Mouse (Mus musculus): Measurements from ENCODE around the gene Ccdc40. TPM values are rescaled to one million over a fixed set of nuclear protein-coding genes. Genes with fewer than 3 reads are reported as not detected.
"Not testable (repeated sequence)": the region's sequence is repeated elsewhere in the genome, so short reads cannot be mapped to it uniquely, and the experiment has no call there.

The Ccdc40 gene
- total RNA-seq, 2 experiments from 2014 or later, result 1.1 to 1.8 TPM

DNA sequence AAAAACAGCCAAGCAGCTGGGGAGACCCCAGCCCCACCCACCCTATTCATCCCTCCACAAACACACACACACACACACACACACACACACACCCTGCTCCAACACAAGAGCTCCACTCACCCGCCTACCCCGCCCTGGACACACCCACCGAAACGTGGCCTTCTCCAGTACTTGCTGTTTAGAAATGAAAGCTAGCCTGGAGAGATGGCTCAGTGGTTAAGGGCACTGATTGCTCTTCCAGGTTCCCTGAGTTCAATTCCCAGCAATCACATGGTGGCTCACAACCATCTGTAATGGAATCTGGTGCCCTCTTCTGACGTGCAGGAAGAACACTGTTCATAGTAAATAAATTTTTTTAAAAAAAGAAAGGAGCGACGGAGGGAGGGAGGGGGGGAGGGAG is 37.4 kb downstream of the Ccdc40 start:
- intact Hi-C loops (cut with DNase I), result no loop called here
- DNase-seq (ENCODE audit: low spot score in 2 of 2), result no peak

GRCm38 (mm10) chr11:119267241-119267674 is 38.9 kb downstream of the Ccdc40 start:
- intact Hi-C loops (cut with DNase I), result no loop called here
- DNase-seq (ENCODE audit: low spot score in 2 of 2), result peak; percentile 50 to 66

GRCm38 (mm10) chr11:119267768-119268556 is 39.6 kb downstream of the Ccdc40 start, which contains the start of gene Gaa:
TSS of gene Gaa (plus strand) at chr11:119267887.
- intact Hi-C loops (cut with DNase I), result no loop called here
- DNase-seq (ENCODE audit: low spot score in 2 of 2), result peak; percentile 97 to 98

DNA sequence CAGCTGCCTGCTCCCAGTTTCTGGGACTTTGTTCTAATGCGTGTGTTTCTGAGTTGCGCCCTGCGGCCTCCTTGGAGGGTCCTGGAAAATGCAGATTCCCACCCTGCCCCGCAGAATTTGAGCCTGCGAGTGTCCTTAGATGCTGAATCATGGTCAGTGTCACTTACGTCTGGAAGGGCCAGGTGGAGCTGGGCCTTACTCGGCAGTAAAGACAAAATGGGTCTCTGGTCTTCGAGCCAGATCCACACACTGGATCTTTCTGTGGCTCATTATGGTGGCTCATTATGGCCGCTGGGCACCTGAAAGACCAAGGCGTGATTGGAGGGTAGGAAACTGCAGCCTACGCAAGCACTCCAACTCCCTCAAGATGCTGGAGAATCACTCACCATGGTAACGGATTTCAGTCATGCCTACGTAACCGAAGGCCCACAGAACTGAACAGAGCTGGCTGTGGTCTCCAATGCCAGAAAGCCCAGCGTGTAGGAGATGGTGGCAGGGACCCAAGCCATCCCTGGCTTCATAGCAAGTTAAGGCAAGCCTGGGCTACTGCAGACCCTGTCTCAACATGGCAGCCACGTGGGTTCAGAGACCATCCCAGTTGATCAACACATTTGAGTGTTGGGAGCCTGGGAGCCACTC is 40.3 kb downstream of the Ccdc40 start:
- intact Hi-C loops (cut with DNase I), result no loop called here
- peak; percentile 64 to 77 for DNase-seq (ENCODE audit: low spot score in 2 of 2)

GRCm38 (mm10) chr11:119272492-119272891 is 44.1 kb downstream of the Ccdc40 start:
- intact Hi-C loops (cut with DNase I); DNase-seq (ENCODE audit: low spot score in 2 of 2): not testable (repeated sequence)

- no peak for DNase-seq (ENCODE audit: low spot score in 2 of 2)
- intact Hi-C loops (cut with DNase I), result no loop called here
Observed at GRCm38 (mm10) chr11:119273186-119273930, 45.0 kb downstream of the Ccdc40 start.

DNA sequence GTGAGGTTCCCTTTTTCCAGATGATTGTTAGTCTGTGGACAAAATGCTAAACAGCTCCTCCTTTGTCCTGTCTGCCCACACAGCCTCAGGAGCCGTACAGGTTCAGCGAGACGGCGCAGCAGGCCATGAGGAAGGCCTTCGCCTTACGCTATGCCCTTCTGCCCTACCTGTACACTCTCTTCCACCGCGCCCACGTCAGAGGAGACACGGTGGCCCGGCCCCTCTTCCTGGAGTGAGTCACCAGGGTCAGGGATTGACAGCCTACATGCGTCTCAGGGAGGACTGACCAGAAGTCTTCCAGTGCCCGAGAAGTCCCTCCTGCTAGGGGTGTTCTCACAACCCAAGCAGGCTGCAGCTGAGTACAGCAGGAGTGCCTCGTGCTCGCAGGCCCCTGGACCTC is 52.7 kb downstream of the Ccdc40 start:
- DNase-seq (ENCODE audit: low spot score in 2 of 2), result no peak
- intact Hi-C loops (cut with DNase I), result no loop called here

DNA sequence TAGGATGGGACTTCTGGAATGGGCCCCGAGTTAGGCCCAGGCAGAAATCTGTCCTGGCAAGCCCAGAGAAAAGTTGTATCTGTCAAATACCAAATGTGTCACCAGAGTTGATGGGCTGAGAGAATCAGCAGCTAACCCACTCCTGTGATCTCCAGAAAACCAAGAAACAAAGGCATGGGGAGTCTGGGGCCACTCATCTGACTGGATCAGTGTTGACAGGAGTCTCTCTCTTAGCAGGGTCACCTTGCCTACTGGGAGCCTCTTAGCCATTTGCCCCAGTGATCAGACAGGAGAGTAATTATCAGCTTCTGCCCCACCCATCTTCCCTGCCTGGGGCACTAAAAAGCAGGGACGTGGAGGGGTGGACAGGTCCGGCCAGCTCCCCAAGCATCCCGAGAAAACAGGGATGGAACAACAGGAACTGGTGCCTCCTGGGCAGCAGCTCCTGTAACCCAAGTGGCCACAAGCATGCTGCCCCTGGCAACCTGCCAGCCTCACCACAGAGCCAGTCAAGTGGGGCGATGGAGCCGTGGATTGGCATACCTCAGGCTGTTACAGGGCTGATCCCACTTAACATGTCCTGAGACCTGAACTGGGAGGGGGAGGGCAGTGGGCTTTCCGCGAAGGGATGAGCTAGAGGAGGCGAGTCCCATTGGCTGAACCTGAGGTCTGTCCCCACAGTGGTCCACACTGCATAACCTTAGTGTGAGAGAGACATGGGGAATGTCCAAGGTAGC is 57.6 kb downstream of the Ccdc40 start:
- intact Hi-C loops (cut with DNase I), result no loop called here
- no peak for DNase-seq (ENCODE audit: low spot score in 2 of 2)

DNA sequence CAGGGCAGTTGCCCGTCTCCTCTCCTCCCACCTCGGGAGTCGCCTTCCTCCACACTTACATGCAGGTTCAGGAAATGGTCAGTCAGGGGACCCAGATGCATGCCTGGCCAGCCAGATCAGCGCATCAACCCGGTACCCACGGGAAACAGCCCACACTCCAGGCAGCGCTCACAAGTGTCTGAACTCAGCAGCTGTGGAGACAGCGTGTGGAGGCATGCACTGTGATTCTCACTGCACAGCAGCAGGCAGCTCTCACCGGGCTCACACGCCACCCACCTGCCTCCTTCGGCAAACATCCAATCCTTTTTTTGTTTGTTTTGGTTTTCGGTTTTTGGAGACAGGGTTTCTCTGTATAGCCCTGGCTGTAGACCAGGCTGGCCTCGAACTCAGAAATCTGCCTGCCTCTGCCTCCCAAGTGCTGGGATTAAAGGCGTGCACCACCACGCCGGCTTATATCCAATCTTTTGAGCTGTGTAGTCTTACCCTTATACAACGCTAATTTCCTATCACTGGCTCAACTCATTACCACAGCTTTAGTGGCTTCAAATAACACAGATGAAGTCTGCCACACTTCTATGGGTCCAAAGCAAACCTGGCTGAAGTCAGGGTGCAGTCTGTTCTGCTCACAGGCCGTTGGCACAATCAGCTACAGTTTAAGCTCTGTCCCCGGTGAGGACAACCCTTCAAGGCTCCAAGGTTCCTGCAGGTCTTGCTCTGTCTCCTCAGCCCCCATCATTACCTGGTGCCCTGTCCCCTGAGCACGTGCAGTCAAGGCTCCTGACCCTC is 59.0 kb downstream of the Ccdc40 start:
- intact Hi-C loops (cut with DNase I), result no loop called here

DNA sequence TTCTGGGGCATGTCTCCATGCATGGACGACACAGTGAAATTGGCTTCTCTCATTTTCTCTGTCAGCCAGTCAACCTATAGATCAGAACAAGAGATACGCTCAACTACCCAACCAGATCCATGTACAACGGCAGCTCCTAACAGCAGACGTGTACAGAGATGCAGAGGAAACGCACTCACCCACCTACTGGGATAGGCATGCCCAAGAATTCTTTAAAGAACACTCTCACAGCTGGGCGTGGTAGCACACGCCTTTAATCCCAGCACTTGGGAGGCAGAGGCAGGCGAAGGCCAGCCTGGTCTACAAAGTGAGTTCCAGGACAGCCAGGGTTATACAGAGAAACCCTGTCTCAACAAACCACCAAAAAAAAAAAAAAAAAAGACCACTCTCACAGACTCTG is 64.5 kb downstream of the Ccdc40 start:
- intact Hi-C loops (cut with DNase I); DNase-seq (ENCODE audit: low spot score in 2 of 2): not testable (repeated sequence)

More for the DNA sequence above, 59.0 kb downstream of the Ccdc40 start:
- peak in 1 of 2 experiments; percentile 54 for DNase-seq (ENCODE audit: low spot score in 2 of 2)

GRCm38 (mm10) chr11:119297996-119298395 is 69.6 kb downstream of the Ccdc40 start:
- DNase-seq (ENCODE audit: low spot score in 2 of 2), result no peak
- intact Hi-C loops (cut with DNase I), result no loop called here

- intact Hi-C loops (cut with DNase I), result no loop called here
Observed at GRCm38 (mm10) chr11:119298917-119299316, 70.5 kb downstream of the Ccdc40 start.

DNA sequence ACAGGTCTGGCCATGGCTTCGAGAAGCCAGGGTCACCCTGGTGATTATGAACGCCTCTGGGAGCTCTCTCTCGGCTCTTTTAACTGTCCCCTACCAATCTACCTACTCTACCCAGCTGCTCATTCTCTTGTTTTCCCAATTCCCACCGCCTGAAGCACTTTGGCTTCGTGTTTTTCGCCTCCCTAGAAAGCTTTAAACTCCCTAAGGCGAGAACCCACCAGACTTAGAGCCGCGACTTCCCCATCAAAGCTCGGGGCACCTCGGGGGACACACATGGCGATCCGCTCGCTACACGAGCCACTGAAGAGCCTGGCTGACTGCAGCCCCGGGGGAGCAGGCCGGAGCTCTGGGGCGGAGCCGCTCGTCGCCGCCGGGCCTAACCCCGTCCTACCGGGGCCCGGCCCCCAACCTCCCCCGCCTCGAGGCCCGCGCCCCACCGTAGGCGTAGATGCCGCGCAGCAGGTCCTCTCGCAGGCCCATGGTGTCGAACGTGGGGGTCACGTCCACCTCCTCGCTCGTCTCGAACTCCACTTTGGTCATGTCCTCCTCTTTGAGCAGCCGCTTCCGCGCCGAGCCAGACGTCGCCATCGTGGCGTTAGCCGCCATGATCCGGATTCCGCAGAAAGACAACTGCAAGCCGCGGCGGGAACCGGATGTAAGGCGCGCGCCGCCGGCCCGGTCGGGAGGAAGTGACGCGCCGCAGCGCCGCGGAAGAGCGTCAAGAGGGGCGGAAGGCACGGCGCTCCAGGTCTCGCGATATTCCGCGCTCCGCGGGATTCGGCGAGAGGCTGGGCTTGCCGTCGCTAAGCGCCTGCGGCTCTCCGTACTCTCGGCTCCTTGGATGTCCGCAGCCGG is 71.2 kb downstream of the Ccdc40 start, which contains the start of gene Eif4a3:
Eif4a3 (minus strand) TSS at position 699 of the 855 bp plus-strand sequence.
- peak; percentile 93 to 97 for DNase-seq (ENCODE audit: low spot score in 2 of 2)
- intact Hi-C loops (cut with DNase I), result loop anchor here (2.0 to 5.0 kb wide), 2 partner anchors 63 to 191 kb away; partner anchors contain the start of gene Endov

More at GRCm38 (mm10) chr11:119298917-119299316, 70.5 kb downstream of the Ccdc40 start:
- DNase-seq (ENCODE audit: low spot score in 2 of 2), result no peak

DNA sequence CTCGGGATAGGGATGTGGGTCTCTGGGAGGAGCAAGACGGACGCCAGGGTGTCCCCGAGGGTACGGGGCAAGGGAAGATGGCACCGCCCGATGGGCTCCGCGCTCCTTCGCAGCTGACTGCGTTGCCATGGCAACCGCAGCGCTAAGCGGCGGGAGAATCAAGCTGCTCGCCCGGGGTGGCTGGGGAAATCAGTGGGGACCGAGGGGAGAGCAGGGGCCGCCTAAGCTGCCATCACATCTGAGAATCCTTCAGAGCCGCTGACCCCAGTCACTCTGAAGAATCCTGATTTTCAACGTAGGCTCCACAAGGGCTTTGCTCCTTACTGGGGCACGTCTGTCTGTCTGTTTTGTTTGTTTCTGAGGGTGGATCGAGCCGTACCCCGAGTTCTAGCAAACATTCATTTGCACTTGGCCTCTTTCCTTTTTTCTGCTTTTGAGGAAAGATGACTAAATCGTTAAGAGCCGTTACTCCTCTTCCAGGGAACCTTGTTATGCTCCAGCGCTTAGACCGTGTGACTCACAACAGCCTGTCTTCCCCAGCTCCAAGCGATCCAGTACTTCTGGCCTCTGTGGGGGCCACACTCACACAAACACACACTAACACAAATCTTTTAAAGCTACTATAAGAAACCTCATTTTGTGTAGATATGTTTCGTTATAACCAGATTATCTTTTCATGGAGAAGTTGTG is 72.0 kb downstream of the Ccdc40 start:
- no peak for DNase-seq (ENCODE audit: low spot score in 2 of 2)
- intact Hi-C loops (cut with DNase I), result loop anchor here (2.0 to 5.0 kb wide), 2 partner anchors 62 to 190 kb away; partner anchors contain the start of gene Endov

DNA sequence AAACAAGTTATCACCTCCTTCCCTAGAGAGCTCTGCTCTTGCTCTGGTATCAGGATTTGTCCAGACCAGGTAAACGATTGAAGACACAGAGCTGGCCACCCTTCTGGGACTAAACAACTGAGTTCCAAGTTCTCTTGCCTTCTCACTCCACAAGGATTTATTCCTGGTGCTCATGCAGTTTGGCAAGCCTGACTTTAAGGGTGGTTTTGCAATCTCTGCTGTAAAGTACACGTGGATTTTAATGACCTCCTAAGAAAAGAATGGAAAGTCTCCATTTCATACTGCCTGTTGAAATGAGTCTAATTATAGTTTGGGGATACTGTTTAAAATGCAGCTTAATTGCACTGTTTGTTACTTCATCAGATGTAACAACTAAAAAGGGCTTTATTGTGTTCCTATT is 72.6 kb downstream of the Ccdc40 start:
- DNase-seq (ENCODE audit: low spot score in 2 of 2), result no peak
- intact Hi-C loops (cut with DNase I), result loop anchor here (2.0 to 5.0 kb wide), 2 partner anchors 61 to 190 kb away; partner anchors contain the start of gene Endov

DNA sequence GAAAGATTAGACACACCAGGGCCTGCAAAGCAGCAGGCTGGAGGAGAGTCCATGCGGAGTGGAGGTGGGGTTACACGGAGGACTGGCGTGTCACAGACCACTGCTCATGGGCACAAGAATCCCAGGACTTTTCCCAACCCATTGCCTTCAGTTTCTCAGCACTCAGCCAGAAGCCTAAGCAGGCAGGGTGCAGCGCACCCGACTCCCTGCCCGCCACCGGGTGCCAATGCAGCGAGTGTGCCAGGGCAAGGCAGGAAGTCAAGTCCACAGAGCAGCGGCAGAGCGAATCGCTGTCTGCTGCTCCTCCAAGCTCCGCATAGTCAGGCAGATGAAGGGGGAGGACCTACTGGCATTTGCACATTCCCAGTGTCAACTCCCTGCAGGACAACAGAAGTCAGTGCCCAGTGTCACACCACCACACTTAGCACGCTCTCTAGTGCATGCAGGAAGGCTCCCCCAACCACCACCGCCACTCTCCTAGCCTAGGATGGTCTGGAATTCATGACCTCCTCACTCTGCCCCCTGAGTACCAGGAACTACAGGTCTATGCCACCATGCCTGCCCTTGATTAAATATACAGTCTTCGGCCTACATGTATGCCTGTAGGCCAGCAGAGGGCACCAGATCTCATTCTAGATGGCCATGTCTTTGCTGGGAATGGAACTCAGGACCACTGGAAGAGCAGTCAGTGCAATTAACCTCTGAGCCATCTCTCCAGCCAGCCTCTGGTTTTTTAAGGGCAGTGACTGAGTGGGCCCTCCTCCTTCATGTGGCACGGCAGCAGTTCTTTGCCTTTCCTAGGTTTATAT is 76.7 kb downstream of the Ccdc40 start:
- intact Hi-C loops (cut with DNase I), result loop anchor here (5.0 kb wide), 1 partner anchor 57 kb away; no protein-coding TSS in a partner anchor
- peak in 1 of 2 experiments; percentile 52 for DNase-seq (ENCODE audit: low spot score in 2 of 2)

Measured in left cerebral cortex, postnatal 14 days (tissue).